Mouse (Mus musculus): ENCODE results near the gene Sephs1.
"Not testable (repeated sequence)": the region's sequence is repeated elsewhere in the genome, so short reads cannot be mapped to it uniquely, and the experiment has no call there.

The Sephs1 gene

DNA sequence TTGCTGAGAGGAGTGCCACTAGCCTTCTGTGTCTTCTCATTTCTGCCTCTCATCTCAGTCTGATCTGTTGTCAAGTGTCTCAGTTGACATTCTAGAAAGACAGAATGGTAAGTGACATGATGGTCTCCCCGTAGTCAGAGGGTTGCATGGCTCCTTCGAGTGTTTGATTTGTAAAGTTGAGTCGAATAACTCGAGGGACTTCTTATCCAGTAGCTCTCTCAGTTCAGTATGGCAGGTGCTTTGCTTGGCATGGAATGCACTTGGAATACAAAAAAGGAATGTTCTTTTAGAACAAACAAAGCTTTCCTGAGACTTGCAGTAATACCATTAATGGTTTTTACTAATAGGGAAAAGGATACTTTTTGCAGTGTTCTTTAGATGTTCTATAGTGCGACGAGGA is 25.8 kb downstream of the Sephs1 start:
- no peak for DNase-seq (ENCODE audit: extremely low spot score, low read depth, low spot score)

DNA sequence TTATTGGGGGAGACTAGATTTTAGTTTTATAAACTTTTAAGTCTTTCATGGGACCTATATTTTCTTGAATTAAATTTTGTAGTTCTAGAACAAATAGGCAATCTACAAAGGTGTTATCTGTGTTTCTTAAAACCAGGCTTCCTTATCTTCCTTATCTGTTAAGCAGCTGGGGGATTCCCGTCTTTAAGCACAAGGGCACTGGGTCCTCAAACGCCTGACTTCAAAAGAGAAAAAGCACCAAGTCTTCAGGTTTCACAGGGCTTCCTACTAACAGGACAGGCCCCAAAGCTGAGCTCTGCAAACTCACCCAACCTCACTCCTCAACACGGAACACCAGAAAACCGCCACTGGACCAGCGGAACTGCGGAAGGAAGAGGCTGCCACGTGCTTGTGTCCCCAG is 26.6 kb downstream of the Sephs1 start:
- no peak for DNase-seq (ENCODE audit: extremely low spot score, low read depth, low spot score)

DNA sequence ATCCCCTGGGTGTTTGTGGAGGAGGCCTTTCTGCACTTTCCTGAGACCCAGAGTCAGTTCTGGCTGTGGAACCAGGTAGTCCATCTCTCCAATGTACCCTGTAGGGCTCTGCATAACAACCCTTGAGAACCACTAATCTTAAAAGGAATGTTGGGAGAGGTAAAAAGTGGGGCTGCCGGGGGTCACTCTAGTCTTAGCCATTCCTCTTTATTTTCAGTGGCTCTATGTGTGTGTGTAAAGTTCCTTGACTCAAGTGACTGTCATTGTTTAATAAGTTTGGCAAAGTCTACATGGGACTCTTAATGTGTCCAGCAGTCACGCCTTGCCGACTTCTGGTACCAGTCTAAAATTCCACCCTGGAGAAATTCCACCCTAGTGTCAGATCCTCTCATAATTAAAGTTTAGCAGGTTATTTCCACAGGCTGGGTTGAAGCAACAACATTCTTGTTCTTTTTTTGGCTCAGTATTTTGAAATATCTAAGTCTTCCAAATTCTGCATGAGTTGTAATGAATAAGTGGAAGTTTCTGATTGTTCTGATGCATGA is 27.5 kb downstream of the Sephs1 start:
- DNase-seq (ENCODE audit: extremely low spot score, low read depth, low spot score), result no peak

DNA sequence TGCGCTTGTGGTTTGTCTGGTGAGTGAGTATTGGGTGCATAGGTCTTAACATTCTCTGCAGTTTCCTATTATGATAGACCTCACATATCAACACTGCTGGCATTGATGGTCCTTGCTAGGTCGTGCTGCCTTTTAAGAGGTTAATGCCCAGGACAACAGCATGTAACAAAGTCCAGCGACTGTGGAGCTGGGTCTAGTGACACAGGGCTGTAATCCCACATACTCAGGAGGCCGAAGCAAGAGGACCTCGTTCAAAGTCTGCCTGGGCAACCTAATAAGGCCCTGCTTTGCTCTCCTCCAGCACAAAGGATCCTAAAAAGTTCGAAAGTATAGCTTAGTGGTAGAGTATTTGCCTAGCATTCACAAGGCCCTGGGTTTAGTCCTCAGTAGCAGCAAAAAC is 28.5 kb downstream of the Sephs1 start:
- no peak for DNase-seq (ENCODE audit: extremely low spot score, low read depth, low spot score)

DNA sequence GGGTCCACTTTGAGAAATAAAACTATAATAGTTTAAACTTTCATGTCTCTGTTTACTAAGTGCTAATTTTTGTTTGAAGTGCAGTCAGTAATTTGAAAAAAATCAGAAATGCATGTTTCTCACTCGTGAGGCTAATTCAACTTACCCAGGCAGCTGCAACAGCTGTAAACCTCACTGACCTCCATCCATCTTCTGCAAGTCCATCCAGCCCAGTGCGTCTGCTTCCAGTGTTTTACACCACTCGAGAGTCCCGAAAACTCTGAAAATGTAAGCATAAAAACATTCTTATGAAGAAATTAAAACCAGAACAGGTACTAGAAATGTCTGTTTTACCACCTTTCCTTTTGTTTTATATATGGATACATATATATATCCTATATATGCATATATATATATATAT is 29.2 kb downstream of the Sephs1 start:
- DNase-seq (ENCODE audit: extremely low spot score, low read depth, low spot score), result no peak

DNA sequence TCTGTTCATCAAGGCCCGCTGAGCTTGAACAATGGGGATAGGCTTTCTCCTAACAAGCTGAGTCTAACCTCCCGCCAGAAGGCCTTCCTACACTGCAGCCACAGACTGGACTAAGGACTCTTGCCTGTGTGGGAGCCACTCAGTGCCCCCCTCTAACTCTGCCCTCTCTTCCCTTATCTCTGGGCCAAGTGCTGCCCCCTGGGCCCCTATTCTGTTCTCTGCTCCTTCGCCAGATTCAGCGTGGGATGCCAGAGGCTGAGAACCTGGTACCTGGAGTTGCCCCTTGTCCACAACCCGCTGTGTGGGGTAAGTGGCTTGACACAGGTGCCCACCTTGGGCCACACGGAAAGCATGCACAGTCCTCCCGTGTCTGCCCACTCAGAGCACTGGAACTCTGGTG is 32.6 kb downstream of the Sephs1 start:
- no peak for DNase-seq (ENCODE audit: extremely low spot score, low read depth, low spot score)

DNA sequence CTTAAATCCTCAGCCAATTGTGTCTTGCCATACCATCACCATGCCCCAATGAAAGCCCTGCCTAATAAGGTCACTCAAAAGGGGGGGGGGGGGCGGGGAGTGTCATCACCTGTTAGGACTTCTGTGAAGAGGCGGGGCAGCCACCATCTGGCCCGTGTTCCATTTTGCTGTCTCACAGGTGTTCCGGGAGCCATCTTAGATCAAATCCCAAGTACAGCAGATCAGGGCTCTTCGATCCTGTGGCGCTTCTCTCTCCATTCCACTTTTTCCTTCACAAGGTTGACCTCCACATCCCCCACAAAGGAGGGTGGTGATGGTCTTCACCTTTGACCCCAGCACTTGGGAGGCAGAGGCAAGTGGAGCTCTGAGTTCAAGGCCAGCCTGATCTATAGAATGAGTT is 34.7 kb downstream of the Sephs1 start:
- no peak for DNase-seq (ENCODE audit: extremely low spot score, low read depth, low spot score)

DNA sequence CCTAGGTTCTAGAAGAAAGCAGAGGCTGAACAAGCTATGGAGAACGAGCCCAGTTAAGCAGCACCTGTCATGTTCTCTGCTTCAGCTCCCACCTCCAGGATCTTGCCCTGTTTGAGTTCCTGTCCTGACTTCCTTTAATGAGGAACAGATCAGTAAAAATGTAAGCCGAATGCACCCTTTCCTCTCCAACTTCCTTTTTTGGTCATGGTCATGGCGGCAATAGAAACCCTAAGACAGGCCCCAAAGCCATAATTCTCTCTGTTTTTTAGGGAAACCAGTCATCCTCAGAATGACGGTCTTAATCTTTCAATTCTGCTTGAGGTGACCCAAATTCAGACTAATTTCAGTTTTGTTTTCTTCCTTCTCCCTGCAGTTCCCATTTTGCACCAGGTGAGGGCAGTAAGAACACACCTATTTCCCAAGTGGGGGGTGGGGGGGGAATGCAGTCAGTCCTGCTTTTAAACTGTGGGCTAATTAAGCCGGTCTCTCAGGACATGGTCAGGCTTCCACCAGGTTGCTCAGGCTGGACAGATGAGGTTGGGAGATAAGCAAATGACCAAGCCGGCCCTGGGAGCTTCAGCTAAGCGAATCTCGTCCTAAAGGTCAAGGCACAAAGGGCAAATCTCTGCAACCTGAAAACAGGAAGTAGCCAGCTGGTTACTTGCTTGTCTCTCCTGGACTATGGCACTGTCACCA is 36.1 kb downstream of the Sephs1 start:
- DNase-seq (ENCODE audit: extremely low spot score, low read depth, low spot score), result peak; percentile 82

DNA sequence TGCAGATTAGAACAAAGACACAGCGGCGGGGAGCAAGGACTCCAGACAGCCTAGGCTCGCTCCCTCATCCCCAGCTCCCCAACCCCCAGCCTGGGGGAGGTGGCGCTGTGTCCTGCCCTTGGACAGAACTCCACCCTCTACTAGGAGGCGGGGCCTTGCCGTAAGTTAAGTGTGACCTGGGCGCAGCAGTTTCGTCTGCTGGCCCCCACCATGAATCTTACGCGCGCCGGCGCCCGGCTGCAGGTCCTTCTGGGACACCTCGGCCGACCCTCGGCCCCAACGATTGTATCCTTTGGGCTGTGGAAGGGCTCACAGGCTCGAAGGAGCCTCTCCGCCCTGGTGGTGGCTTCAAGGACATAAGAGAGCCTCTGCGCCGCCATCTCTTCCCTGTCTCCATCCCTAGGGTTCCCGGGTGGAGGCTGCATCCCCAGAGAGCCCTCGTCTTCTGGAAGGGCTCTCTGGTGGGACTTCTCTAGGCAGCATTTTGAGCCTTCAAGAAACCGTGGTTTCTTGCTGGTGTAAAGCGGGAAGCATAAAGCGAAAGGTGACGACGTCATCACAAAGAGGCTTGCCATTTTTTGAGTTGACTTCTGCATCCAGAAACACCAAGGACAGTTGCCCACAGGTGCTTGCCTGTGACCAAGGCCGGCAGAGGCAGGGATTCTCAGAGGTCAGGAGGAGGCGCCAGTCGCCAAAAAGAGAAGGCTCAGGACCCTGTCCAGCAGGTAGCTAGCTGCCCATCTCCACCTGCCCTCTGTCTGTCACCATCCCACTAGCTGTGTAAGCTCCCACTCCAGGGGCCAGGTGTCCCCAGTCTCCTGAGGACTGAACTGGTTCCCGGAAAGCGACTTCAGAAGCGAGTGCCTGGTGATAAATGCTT is 37.7 kb downstream of the Sephs1 start, which contains the start of gene Phyh:
Phyh (plus strand) TSS at position 160 of the 880 bp plus-strand sequence.
- peak; percentile 39 for DNase-seq (ENCODE audit: extremely low spot score, low read depth, low spot score)

DNA sequence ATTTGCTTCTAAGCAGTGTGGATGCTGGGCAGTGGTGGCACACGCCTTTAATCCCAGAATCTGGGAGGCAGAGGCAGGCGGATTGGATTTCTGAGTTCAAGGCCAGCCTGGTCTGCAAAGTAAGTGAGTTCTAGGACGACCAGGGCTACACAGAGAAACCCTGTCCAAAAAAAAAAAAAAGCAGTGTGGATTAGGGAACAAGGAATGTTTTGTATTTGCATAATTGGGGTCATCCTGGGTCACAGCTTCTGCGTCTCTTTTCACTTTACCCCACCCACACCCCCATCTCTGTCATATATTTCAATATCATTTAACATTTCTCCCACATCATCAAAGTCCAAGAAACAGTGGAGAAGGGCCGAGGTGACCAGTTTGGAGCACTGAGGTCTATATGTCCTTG is 39.7 kb downstream of the Sephs1 start:
- no peak for DNase-seq (ENCODE audit: extremely low spot score, low read depth, low spot score)

DNA sequence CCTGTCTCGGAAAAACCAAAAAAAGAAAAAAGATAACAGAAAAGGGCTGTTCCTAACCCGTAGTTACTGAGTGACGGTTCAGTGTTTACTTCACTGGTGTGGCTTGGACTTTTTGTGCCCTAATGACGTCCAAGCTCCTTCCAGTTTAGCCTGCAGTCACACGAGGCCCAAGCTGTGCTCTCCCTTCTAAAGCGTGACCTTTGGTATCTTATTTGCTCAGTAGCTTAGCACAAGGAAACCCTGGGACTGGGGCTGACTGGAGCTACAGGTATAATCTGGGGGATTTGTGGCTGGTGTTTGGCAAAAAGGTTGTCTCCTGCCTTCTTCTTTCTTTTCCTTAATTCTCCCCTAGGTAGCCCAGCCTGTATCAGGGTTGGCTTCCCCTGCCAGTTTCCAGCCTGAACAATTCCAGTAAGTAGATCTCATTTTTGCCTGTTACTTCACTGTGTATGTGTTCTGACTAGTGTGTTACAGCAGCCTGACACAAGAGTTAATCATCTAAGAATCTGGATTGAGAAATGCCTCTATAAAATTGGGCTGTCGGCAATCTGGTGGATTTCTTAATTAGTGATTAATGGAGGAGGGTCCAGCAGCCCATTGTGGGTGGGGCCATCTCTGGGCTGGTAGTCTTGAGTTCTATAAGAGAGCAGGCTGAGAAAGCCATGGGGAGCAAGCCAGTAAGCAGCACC is 41.3 kb downstream of the Sephs1 start:
- DNase-seq (ENCODE audit: extremely low spot score, low read depth, low spot score), result no peak

DNA sequence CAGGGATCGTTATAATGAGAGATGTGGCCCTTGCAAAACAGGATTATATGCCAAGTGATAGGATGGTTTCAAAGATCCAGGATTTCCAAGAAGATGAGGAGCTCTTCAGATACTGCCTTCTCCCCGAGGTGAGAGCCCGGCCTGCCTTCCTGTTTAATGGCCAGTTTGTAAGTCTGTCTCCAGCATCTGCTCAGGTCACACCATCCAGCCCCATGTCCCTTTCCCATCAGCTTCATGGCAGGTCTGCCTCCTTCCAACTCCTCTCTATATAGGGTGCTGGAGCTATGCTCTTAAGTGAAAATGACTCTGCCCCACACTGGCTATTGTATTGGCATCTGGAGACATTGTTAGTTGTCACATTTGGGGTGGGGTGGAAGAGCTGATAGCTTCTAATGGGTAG is 46.0 kb downstream of the Sephs1 start:
- no peak for DNase-seq (ENCODE audit: extremely low spot score, low read depth, low spot score)

DNA sequence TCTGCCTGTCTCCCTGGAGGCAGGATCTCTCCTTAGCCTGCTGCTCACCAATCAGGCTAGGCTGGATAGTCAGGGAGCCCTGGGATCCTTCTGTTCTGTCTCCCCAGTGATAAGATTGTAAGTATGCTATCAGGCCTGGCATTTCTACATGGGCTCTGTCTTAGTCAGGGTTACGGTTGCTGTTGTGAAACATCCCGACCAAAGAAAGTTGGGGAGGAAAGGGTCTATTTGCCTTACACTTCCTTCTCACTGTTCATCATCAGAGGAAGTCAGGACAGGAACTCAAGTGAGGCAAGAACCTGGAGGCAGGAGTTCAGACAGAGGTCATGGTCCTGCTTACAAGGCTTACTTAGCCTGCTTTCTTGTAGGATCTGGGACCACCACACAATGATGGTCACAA is 47.9 kb downstream of the Sephs1 start:
- no peak for DNase-seq (ENCODE audit: extremely low spot score, low read depth, low spot score)

DNA sequence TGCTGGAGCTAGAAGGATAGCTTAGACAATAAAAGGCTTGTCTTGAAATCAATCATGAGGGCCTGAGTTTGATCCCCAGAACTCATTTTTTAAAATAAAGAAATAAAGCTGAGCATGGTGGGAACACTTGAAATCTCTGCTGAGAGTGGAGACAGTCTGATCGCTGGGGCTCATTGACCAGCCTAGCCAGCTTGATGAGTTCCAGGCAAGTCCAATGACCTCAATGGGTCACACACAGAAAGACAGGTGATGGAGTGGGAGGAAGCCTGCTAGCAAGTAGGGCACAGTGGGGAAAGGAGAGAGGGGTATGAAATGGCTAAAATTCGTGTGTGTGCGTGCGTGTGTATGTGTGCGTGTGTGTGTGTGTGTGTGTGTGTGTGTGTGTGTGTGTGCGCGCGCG is 53.2 kb downstream of the Sephs1 start:
- DNase-seq (ENCODE audit: extremely low spot score, low read depth, low spot score), result no peak

DNA sequence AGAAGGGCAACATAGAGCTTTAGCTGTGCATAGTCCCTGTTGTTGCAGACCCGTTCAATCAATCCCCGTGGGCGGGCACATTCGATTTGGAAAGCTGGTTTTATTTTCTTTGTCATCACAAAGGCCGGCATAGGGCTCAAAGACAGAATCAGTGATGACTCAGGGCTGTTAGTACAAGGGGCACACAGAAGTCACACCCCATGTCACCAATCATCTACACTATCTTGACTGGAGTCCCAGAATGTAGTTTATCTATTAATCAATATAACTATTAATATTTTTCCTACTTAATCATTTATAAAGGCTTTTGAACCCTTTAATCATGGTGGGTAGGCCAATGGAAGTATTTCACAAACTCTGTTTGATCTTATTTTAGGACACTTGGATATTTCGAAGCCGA is 56.6 kb downstream of the Sephs1 start:
- no peak for DNase-seq (ENCODE audit: extremely low spot score, low read depth, low spot score)

DNA sequence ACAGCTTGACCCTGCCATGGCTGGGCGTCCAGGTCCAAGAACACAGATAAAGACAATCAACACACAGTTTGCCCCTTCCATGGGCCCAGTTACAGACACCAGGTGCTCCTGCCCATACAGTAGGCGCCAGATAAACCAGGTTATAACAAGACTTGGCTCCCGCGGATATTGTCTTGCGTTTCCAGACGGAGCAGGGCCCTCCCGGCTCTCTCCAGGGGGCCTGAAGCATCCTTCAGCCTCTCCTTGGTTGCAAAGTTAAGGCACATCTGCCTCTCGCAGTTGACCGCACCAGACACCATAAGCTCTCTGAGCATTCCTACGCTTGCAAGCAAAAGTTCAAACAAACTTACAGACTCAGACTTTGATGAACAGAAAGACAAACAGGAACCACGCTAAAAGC is 59.5 kb downstream of the Sephs1 start:
- DNase-seq (ENCODE audit: extremely low spot score, low read depth, low spot score), result no peak

DNA sequence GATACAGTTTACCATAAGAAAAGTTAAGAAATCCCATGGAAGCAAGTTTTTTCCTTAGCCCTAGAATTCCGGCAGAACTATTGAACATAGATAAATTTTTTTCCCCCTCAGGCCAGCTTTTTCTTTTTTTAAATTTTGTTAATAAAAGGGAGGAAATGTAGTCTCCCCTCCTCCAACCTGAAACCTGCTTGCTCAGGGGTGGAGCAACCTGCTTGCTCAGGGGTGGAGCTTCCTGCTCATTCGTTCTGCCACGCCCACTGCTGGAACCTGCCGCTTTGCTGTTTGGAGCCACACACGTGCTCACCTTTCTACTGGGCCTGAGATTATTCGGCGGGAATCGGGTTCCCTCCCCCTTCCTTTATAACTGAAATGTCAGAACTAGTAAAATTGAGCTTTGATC is 68.3 kb downstream of the Sephs1 start:
- DNase-seq (ENCODE audit: extremely low spot score, low read depth, low spot score), result not testable (repeated sequence)

DNA sequence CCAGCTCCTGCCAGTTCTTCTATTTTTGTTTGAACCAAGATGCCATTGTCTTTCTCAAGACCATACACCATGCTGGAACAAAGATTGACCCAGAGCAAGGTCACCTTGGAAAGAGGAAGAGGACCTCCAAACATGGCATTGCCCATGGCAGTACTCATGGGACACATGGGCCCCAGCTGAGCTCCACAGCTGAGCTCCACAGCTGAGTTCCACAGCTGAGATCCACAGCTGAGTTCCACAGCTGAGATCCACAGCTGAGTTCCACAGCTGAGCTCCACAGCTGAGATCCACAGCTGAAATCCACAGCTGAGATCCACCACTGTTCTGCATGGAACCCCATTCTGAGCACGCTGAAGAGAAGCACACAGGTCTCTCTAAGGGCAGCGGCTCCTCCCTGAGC is 69.6 kb downstream of the Sephs1 start:
- no peak for DNase-seq (ENCODE audit: extremely low spot score, low read depth, low spot score)

DNA sequence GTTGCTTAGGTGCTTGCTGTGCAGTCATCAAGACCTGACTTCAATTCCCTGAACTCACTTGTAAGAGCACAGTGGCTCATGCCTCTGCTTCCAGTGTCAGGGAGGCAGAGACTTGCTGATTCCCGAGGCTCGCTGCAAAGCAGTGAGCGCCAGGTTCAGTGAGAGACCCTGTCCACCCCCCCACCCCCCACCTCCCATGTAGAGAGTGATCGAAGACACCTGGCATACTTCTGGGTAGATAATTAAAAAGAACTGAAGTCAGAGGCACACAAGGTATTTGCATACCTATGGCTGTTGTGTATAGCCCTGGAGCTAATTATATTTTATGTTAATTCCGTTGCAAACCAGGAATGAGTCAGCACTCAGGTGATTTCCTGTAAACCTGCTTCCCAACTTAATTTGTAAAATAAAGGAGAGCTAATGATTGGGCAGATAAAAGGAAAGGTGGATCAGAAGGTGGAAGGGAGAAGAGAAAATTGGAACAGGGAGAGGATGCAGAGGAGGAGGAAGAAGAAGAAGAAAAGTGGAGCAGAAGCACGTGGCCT is 72.9 kb downstream of the Sephs1 start:
- DNase-seq (ENCODE audit: extremely low spot score, low read depth, low spot score), result no peak

DNA sequence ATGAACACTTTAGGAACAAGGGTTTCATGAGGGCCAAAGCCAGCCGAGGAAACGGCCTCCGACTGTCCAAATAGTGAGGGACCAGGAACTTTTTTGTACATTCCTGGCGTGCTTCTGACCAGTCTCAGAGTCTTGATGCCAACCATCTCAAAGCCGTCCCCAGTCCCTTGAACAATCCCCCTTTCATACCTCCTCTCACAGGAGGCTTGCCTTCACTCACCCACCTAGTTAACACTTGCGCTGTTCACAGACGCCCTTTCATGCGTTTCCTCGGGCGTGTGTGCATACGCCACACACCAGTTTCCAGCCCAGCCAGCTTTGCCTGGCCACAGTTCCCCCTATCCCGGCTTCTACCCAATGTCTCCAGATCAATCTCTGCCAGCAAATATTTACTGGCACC is 76.7 kb downstream of the Sephs1 start:
- DNase-seq (ENCODE audit: extremely low spot score, low read depth, low spot score), result no peak
